ENCODE assay signal across 12 mouse cellular contexts in genomic region chr14:33333833-33334232, GRCm38 (mm10).
DNase-seq lines count a peak whose midpoint lies in the region; ATAC-seq and TF ChIP-seq lines count a peak whose summit lies in the region.
"Had no signal": no experiment of that assay in that cellular context is flagged by ENCODE, and none has a peak within 500 bp of the region (broad histone marks: within the 10 kb centered on the region; RNA-seq: fewer than 3 reads in every experiment).

No protein-coding gene starts in this region.

- H3K9ac ChIP-seq in liver, postnatal 0 days (replicated peaks): no peak overlapping the region
- H3K9ac ChIP-seq: midbrain, embryonic 12.5 days had no signal

- H3K36me3 ChIP-seq in kidney, adult 2 months (ENCODE audit: control insufficient read depth, insufficient read depth, low read length): no peaks in the 10 kb centered on the region
- no peaks in the 10 kb centered on the region for H3K36me3 ChIP-seq in liver, postnatal 0 days (replicated peaks; ENCODE audit: insufficient read depth, low read length)
- H3K36me3 ChIP-seq: midbrain, embryonic 12.5 days had no signal

- H3K27ac ChIP-seq in kidney, adult 2 months (ENCODE audit: insufficient read depth, low read depth, low read length): no peak overlapping the region
- no peak overlapping the region for H3K27ac ChIP-seq in liver, postnatal 0 days (ENCODE audit: low read depth)
- H3K27ac ChIP-seq: midbrain, embryonic 12.5 days had no signal

- H3K9me3 ChIP-seq in liver, postnatal 0 days (ENCODE audit: low read length): no peaks in the 10 kb centered on the region
- H3K9me3 ChIP-seq: midbrain, embryonic 12.5 days had no signal

- no peak overlapping the region for H3K4me3 ChIP-seq in kidney, adult 2 months (ENCODE audit: insufficient read depth, low read depth, low read length)
- H3K4me3 ChIP-seq in liver, postnatal 0 days (ENCODE audit: low read depth, low read length): no peak overlapping the region
- H3K4me3 ChIP-seq: midbrain, embryonic 12.5 days had no signal

- H3K4me1 ChIP-seq in kidney, adult 2 months (ENCODE audit: control insufficient read depth, insufficient read depth, low read length): no peaks in the 10 kb centered on the region
- no peaks in the 10 kb centered on the region for H3K4me1 ChIP-seq in liver, postnatal 0 days (ENCODE audit: insufficient read depth)

- WGBS in kidney, adult 2 months: 85% methylated on average over 4 of the region's 4 CpGs
- WGBS in liver, postnatal 0 days (ENCODE audit: insufficient replicate concordance): 64% methylated on average over 4 of the region's 4 CpGs

- TF ChIP-seq POLR2A in kidney, adult 2 months (IDR thresholded peaks at IDR 0.05; ENCODE audit: low read depth, low read length): no peak

- no peak for DNase-seq in kidney, adult 2 months
- no peak for DNase-seq in kidney, postnatal 10 days
- DNase-seq in A20 (ENCODE audit: low read depth, low spot score) (peak; percentile 51), ES-CJ7 (ENCODE audit: low read depth, low spot score) (peak; percentile 59)
- DNase-seq in liver, postnatal 0 days: peak; percentile 57
- no peak for DNase-seq in left cerebral cortex, adult 8-10 months (ENCODE audit: low spot score in 2 of 2)
- DNase-seq in left cerebral cortex, adult 18-20 months (ENCODE audit: low spot score in 2 of 2): no peak
- no peak for DNase-seq in gastrocnemius, adult 8-10 months (ENCODE audit: low spot score in 2 of 2)
- DNase-seq: adrenal gland, adult 8-10 months; layer of hippocampus, postnatal 36 days; right cerebral cortex, postnatal 25 days had no signal

- H3K4me2 ChIP-seq in liver, postnatal 0 days (ENCODE audit: low read depth, low read length): no peak overlapping the region
- H3K4me2 ChIP-seq: midbrain, embryonic 12.5 days had no signal

- TF ChIP-seq EP300 in liver, postnatal 0 days (IDR thresholded peaks at IDR 0.05; ENCODE audit: low read depth): no peak

- peak; percentile 72 for TF ChIP-seq CTCF in kidney, adult 2 months (conservative IDR thresholded peaks at IDR 0.05; ENCODE audit: insufficient read depth, insufficient read length, low read depth, low read length)
- peak; percentile 79 for TF ChIP-seq CTCF in liver, postnatal 0 days (IDR thresholded peaks at IDR 0.05; ENCODE audit: low read depth)

- no peak for ATAC-seq in liver, postnatal 0 days

- no peaks in the 10 kb centered on the region for H3K27me3 ChIP-seq in kidney, adult 2 months (replicated peaks; ENCODE audit: control insufficient read depth, insufficient read depth, low read length)
- no peaks in the 10 kb centered on the region for H3K27me3 ChIP-seq in liver, postnatal 0 days (ENCODE audit: insufficient read depth, low read length)
- H3K27me3 ChIP-seq: midbrain, embryonic 12.5 days had no signal

Comparison
In these comparisons a context has a peak if more than half of its experiments do, and no peak if none do; other contexts are left out.
1. DNase-seq: peak in A20 (single experiment), ES-CJ7 (single experiment) and liver, postnatal 0 days (single experiment); none in kidney, adult 2 months (single experiment), kidney, postnatal 10 days (single experiment), left cerebral cortex, adult 8-10 months (0 of 2), left cerebral cortex, adult 18-20 months (0 of 2) and gastrocnemius, adult 8-10 months (0 of 2).